Mouse (Mus musculus): Measurements from ENCODE around the gene Srpk2. TPM values are rescaled to one million over a fixed set of nuclear protein-coding genes. Genes with fewer than 3 reads are reported as not detected.

The Srpk2 gene
- polyA plus RNA-seq, 1 experiment = 22.8 TPM

DNA sequence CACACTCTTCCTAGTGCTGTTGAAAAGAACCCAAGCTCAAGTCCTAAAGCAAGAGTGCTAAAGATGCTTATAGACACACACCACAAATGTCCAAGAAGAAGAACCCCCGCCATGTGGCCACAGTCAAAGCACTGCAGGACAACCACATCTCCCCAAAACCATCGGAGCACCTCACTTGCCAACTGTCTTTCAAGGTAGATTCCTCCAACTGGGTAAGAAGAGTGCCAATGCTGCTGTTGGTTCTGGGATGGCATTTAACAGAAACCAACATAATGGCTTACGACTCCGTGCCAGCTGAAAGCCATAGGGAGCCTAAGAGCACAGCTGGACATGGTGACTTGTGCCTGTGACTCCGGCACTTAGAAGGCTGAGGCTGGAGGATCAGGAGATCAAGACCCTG lies 173.0 kb downstream of the Srpk2 start:
- WGBS = 90% methylated on average over 5 of the region's 5 CpGs
- Histone ChIP-seq H3K4me3 (replicated peaks; ENCODE audit: control insufficient read depth, low read depth, low read length) (no peak overlapping the region), H3K27ac (ENCODE audit: control insufficient read depth, insufficient read depth, low read depth, low read length, poor library complexity) (no peak overlapping the region), H3K4me1 (ENCODE audit: control insufficient read depth, insufficient read depth, low read length) (no peaks in the 10 kb centered on the region)
- TF ChIP-seq POLR2A (IDR thresholded peaks at IDR 0.05; ENCODE audit: borderline replicate concordance, control insufficient read depth, low read depth, low read length) (no peak), CTCF (IDR thresholded peaks at IDR 0.05; ENCODE audit: control insufficient read depth, insufficient read depth, low read length) (no peak)

DNA sequence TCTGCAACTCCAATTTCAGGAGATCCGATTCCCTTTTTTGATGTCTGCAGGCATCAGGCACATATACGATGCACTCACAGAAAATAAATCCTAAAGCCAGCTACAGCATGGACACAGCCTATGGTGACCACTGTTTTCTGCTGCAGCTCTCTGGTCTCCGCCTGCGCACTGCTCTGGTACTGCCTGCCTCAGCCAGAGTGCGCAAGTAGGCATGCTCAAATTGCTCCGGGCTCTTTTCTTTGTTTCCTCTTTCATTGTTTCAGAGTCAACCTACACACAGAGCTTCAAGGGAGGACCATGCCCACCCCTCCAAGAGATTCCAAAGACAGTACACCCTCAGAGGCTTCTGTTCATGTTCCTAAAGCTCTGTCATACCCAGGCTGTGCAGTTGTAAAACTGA lies 175.8 kb downstream of the Srpk2 start:
- TF ChIP-seq CTCF (IDR thresholded peaks at IDR 0.05; ENCODE audit: control insufficient read depth, insufficient read depth, low read length) (no peak), POLR2A (IDR thresholded peaks at IDR 0.05; ENCODE audit: borderline replicate concordance, control insufficient read depth, low read depth, low read length) (no peak)
- 88% methylated on average over 6 of the region's 6 CpGs for WGBS
- no peak overlapping the region for H3K27ac ChIP-seq (ENCODE audit: control insufficient read depth, insufficient read depth, low read depth, low read length, poor library complexity)
- no peaks in the 10 kb centered on the region; the same call in 1 of the 2 replicates for H3K4me1 ChIP-seq (ENCODE audit: control insufficient read depth, insufficient read depth, low read length)
- H3K4me3 ChIP-seq (replicated peaks; ENCODE audit: control insufficient read depth, low read depth, low read length) = no peak overlapping the region

DNA sequence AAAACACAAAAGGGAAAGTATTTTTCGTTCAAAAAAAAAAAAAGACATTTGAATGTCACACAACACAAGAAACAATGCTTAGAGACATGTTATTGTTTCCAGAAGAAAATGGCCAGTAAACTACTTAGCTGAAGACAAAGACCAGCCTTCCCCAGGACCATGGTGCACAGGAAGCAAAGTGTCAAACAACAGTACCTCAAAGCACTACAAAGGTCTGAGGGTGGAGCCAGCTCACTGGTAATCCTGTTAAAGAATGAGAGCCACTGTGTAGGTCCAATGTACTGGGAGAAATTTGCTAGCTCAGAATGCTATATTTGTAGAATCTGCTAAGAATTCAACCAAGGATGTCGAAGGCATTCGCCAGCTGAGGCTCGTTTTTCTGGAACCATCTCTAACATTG lies 177.2 kb downstream of the Srpk2 start:
- no peak for TF ChIP-seq POLR2A (IDR thresholded peaks at IDR 0.05; ENCODE audit: borderline replicate concordance, control insufficient read depth, low read depth, low read length)
- no peak for TF ChIP-seq CTCF (IDR thresholded peaks at IDR 0.05; ENCODE audit: control insufficient read depth, insufficient read depth, low read length)
- 83% methylated on average over 4 of the region's 4 CpGs for WGBS
- Histone ChIP-seq H3K4me3 (replicated peaks; ENCODE audit: control insufficient read depth, low read depth, low read length) (no peak overlapping the region), H3K4me1 (ENCODE audit: control insufficient read depth, insufficient read depth, low read length) (no peaks in the 10 kb centered on the region; the same call in 1 of the 2 replicates), H3K27ac (ENCODE audit: control insufficient read depth, insufficient read depth, low read depth, low read length, poor library complexity) (no peak overlapping the region)

DNA sequence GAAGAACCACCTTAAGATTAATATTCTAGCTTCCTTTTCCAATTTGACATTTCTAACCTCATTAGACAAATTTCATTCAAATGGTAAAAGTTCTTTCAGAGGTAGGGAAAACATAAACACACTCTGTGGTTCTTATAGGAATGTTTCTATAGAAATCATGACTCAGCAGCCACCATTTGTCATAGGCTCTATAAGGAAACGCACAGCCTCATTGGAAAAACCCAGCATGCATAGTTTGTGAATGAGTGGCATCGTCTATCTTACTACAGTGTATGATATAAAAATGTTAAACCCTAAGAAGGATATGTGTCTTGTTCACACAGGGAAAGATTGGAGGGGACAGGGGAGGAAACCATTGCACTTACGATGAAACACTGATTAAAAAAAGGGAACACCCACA lies 178.8 kb downstream of the Srpk2 start:
- no peak overlapping the region for H3K27ac ChIP-seq (ENCODE audit: control insufficient read depth, insufficient read depth, low read depth, low read length, poor library complexity)
- TF ChIP-seq POLR2A (IDR thresholded peaks at IDR 0.05; ENCODE audit: borderline replicate concordance, control insufficient read depth, low read depth, low read length) (no peak), CTCF (IDR thresholded peaks at IDR 0.05; ENCODE audit: control insufficient read depth, insufficient read depth, low read length) (no peak)
- WGBS = 74% methylated on average over 3 of the region's 3 CpGs
- no peak overlapping the region for H3K4me3 ChIP-seq (replicated peaks; ENCODE audit: control insufficient read depth, low read depth, low read length)
- no peaks in the 10 kb centered on the region; the same call in 1 of the 2 replicates for H3K4me1 ChIP-seq (ENCODE audit: control insufficient read depth, insufficient read depth, low read length)

- no peaks in the 10 kb centered on the region; the same call in 1 of the 2 replicates for H3K4me1 ChIP-seq (ENCODE audit: control insufficient read depth, insufficient read depth, low read length)
- H3K27ac ChIP-seq (ENCODE audit: control insufficient read depth, insufficient read depth, low read depth, low read length, poor library complexity) = no peak overlapping the region
- no peak overlapping the region for H3K4me3 ChIP-seq (replicated peaks; ENCODE audit: control insufficient read depth, low read depth, low read length)
- no peak for TF ChIP-seq CTCF (IDR thresholded peaks at IDR 0.05; ENCODE audit: control insufficient read depth, insufficient read depth, low read length)
- TF ChIP-seq POLR2A (IDR thresholded peaks at IDR 0.05; ENCODE audit: borderline replicate concordance, control insufficient read depth, low read depth, low read length) = no peak
- WGBS = 87% methylated on average over 13 of the region's 13 CpGs
Observed at GRCm38 (mm10) chr5:23502317-23502937, 182.0 kb downstream of the Srpk2 start.

DNA sequence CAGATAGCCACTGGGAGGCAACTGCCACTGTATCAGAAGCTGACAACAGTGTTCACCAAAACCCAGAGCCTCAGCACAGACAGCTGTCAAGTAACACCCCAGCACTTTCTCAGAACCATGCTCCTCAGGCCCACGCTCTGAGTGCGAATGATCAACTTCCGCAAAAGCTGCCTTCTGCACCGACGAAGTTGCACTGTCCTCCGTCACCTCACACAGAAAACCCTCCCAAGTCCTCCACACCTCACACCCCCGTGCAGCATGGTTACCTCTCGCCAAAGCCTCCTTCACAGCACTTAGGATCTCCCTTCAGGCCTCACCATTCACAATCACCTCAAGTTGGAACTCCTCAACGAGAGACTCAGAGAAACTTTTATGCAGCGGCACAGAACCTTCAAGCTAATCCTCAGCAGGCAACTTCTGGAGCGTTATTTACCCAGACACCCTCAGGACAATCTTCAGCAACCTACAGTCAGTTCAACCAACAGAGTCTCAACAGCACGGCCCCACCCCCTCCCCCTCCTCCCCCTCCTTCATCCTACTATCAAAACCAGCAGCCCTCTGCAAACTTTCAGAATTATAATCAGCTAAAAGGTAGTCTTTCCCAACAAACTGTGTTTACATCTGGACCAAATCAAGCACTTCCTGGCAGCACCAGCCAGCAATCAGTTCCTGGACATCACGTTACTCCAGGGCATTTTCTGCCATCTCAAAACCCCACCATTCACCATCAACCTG lies 182.7 kb downstream of the Srpk2 start:
- H3K4me1 ChIP-seq (ENCODE audit: control insufficient read depth, insufficient read depth, low read length) = no peaks in the 10 kb centered on the region; the same call in 1 of the 2 replicates
- H3K4me3 ChIP-seq (replicated peaks; ENCODE audit: control insufficient read depth, low read depth, low read length) = no peak overlapping the region
- no peak for TF ChIP-seq CTCF (IDR thresholded peaks at IDR 0.05; ENCODE audit: control insufficient read depth, insufficient read depth, low read length)
- no peak for TF ChIP-seq POLR2A (IDR thresholded peaks at IDR 0.05; ENCODE audit: borderline replicate concordance, control insufficient read depth, low read depth, low read length)
- 81% methylated on average over 13 of the region's 13 CpGs for WGBS
- H3K27ac ChIP-seq (ENCODE audit: control insufficient read depth, insufficient read depth, low read depth, low read length, poor library complexity) = 0 out of 2 replicates have a peak overlapping the region, but pooled peaks have one; percentile 31

- H3K4me1 ChIP-seq (ENCODE audit: control insufficient read depth, insufficient read depth, low read length) = no peaks in the 10 kb centered on the region; the same call in 1 of the 2 replicates
- no peak for TF ChIP-seq CTCF (IDR thresholded peaks at IDR 0.05; ENCODE audit: control insufficient read depth, insufficient read depth, low read length)
- 59% methylated on average over 6 of the region's 6 CpGs for WGBS
Observed at GRCm38 (mm10) chr5:23500715-23501114, 183.7 kb downstream of the Srpk2 start.

DNA sequence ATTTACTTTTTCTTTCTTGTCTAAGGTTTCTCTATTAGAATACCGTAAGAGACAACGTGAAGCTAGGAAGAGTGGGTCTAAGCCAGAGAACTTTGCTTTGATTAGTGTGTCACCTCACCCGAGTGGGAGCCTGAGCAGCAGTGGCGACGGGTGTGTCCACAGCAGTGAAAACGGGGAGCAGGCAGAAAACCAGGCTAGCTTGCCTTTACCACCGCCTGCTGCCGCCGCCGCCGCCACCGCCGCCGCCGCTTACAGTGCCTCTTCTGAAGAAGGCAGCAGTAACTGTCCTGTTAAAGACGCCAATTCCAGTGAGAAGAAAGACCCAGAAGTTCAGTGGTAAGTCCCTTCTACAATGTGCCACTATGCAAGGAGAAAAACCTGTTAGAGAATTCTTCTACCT lies 185.2 kb downstream of the Srpk2 start:
- H3K4me3 ChIP-seq (replicated peaks; ENCODE audit: control insufficient read depth, low read depth, low read length) = no peak overlapping the region
- 91% methylated on average over 16 of the region's 16 CpGs for WGBS
- H3K27ac ChIP-seq (ENCODE audit: control insufficient read depth, insufficient read depth, low read depth, low read length, poor library complexity) = no peak overlapping the region
- no peaks in the 10 kb centered on the region; the same call in 1 of the 2 replicates for H3K4me1 ChIP-seq (ENCODE audit: control insufficient read depth, insufficient read depth, low read length)
- TF ChIP-seq POLR2A (IDR thresholded peaks at IDR 0.05; ENCODE audit: borderline replicate concordance, control insufficient read depth, low read depth, low read length) = no peak
- TF ChIP-seq CTCF (IDR thresholded peaks at IDR 0.05; ENCODE audit: control insufficient read depth, insufficient read depth, low read length) = no peak

More at GRCm38 (mm10) chr5:23500715-23501114, 183.7 kb downstream of the Srpk2 start:
- H3K27ac ChIP-seq (ENCODE audit: control insufficient read depth, insufficient read depth, low read depth, low read length, poor library complexity) = no peak overlapping the region
- no peak overlapping the region for H3K4me3 ChIP-seq (replicated peaks; ENCODE audit: control insufficient read depth, low read depth, low read length)
